8 mouse cellular contexts compared by ENCODE assay signal in genomic region chr12:12148659-12149399, GRCm38 (mm10).
DNase-seq lines count a peak whose midpoint lies in the region; ATAC-seq lines count a peak whose summit lies in the region.

No protein-coding gene starts in this region.

- peak; percentile 55; the same call in 1 of the 2 replicates for ATAC-seq in midbrain, embryonic 11.5 days (ENCODE audit: low FRiP score)
- peak; percentile 65; the same call in 1 of the 2 replicates for ATAC-seq in hindbrain, embryonic 15.5 days (ENCODE audit: low FRiP score, low read depth)

- no peaks in the 10 kb centered on the region for H3K9me3 ChIP-seq in midbrain, embryonic 11.5 days (ENCODE audit: control insufficient read depth, low read length)
- H3K9me3 ChIP-seq in midbrain, embryonic 10.5 days (replicated peaks) = no peaks in the 10 kb centered on the region
- no peaks in the 10 kb centered on the region for H3K9me3 ChIP-seq in hindbrain, embryonic 15.5 days

- H3K27ac ChIP-seq in midbrain, embryonic 11.5 days (ENCODE audit: low read depth, low read length) = no peak overlapping the region
- no peak overlapping the region for H3K27ac ChIP-seq in midbrain, embryonic 10.5 days (replicated peaks)
- no peak overlapping the region for H3K27ac ChIP-seq in hindbrain, embryonic 15.5 days (replicated peaks)

- H3K4me3 ChIP-seq in midbrain, embryonic 11.5 days (ENCODE audit: low read depth, low read length) = no peak overlapping the region
- H3K4me3 ChIP-seq in midbrain, embryonic 10.5 days = no peak overlapping the region
- no peak overlapping the region for H3K4me3 ChIP-seq in hindbrain, embryonic 15.5 days

- DNase-seq in cerebellum, adult 8-10 months = peak; percentile 10
- DNase-seq in cerebellum, adult 11 months = no peak
- no peak for DNase-seq in midbrain, embryonic 11.5 days (ENCODE audit: low spot score, missing footprints)
- DNase-seq in midbrain, embryonic 10.5 days (ENCODE audit: low spot score) = no peak
- peak; percentile 72 for DNase-seq in retina, embryonic 14.5 days (ENCODE audit: low spot score)
- DNase-seq in urinary bladder, postnatal 14 days (ENCODE audit: low spot score) = no peak
- DNase-seq in left cerebral cortex, adult 8-10 months (ENCODE audit: low spot score in 2 of 2) = no peak

- WGBS in midbrain, embryonic 11.5 days = 72% methylated on average over 3 of the region's 3 CpGs
- WGBS in midbrain, embryonic 10.5 days = 76% methylated on average over 3 of the region's 3 CpGs
- 68% methylated on average over 3 of the region's 3 CpGs for WGBS in hindbrain, embryonic 15.5 days

- H3K4me2 ChIP-seq in midbrain, embryonic 11.5 days = no peak overlapping the region
- no peak overlapping the region for H3K4me2 ChIP-seq in hindbrain, embryonic 15.5 days

- no peaks in the 10 kb centered on the region for H3K36me3 ChIP-seq in midbrain, embryonic 11.5 days (ENCODE audit: control insufficient read depth, insufficient read depth, low read length)
- H3K36me3 ChIP-seq in midbrain, embryonic 10.5 days = no peaks in the 10 kb centered on the region
- no peaks in the 10 kb centered on the region for H3K36me3 ChIP-seq in hindbrain, embryonic 15.5 days

- H3K9ac ChIP-seq in midbrain, embryonic 11.5 days (ENCODE audit: low read length) = no peak overlapping the region
- no peak overlapping the region for H3K9ac ChIP-seq in hindbrain, embryonic 15.5 days

- H3K4me1 ChIP-seq in midbrain, embryonic 11.5 days (ENCODE audit: control insufficient read depth, insufficient read depth, low read length) = no peaks in the 10 kb centered on the region
- H3K4me1 ChIP-seq in midbrain, embryonic 10.5 days = no peaks in the 10 kb centered on the region
- peaks cover 3% of the 10 kb centered on the region; the same call in 1 of the 2 replicates for H3K4me1 ChIP-seq in hindbrain, embryonic 15.5 days (replicated peaks)

- H3K27me3 ChIP-seq in midbrain, embryonic 11.5 days (ENCODE audit: control insufficient read depth, insufficient read depth, low read length) = no peaks in the 10 kb centered on the region
- no peaks in the 10 kb centered on the region for H3K27me3 ChIP-seq in midbrain, embryonic 10.5 days (ENCODE audit: low read depth, poor library complexity, severe bottlenecking)
- H3K27me3 ChIP-seq in hindbrain, embryonic 15.5 days = no peaks in the 10 kb centered on the region

Comparison
In these comparisons a context has a peak if more than half of its experiments do, and no peak if none do; other contexts are left out.
1. DNase-seq: peak in cerebellum, adult 8-10 months (single experiment) and retina, embryonic 14.5 days (single experiment); none in cerebellum, adult 11 months (single experiment), midbrain, embryonic 11.5 days (single experiment), midbrain, embryonic 10.5 days (single experiment), urinary bladder, postnatal 14 days (single experiment) and left cerebral cortex, adult 8-10 months (0 of 2).